In the genomic region with DNA sequence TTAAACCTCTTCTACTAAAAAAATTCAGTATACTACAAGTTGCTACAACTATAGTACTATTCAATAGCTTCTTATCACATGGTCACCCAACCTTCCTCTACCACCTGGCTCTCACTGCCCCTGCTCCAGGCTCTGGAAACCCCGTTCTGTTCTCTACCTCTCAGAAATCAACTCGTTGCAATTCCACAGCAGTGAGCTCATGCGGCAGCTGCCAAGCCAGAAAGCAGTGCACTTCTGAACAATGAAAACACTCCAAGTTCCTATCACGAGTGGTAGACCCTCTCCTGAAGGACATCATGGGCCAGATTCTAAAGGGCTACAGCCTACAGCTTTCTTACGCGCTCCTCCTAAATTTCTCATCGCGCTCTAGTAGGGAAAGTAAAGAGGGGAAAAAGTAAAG, we compare ENCODE assay signal across 22 mouse cellular contexts. TPM values are rescaled to one million over a fixed set of nuclear protein-coding genes. Genes with fewer than 3 reads are reported as not detected.
DNase-seq lines count a peak whose midpoint lies in the region; ATAC-seq and TF ChIP-seq lines count a peak whose summit lies in the region.
"Had no signal": no experiment of that assay in that cellular context is flagged by ENCODE, and none has a peak within 500 bp of the region (broad histone marks: within the 10 kb centered on the region; RNA-seq: fewer than 3 reads in every experiment).

No protein-coding gene starts in this region.

- no peak overlapping the region for H3K27ac ChIP-seq in heart, embryonic 15.5 days
- peak overlapping the region; percentile 41 for H3K27ac ChIP-seq in lung, embryonic 15.5 days
- no peak overlapping the region for H3K27ac ChIP-seq in kidney, embryonic 15.5 days
- H3K27ac ChIP-seq: embryonic facial prominence, embryonic 15.5 days; hindbrain, postnatal 0 days; limb, embryonic 15.5 days; liver, embryonic 14.5 days had no signal

- 0 out of 2 replicates have a peak, but pooled peaks have one; percentile 14 for ATAC-seq in heart, embryonic 15.5 days (replicated peaks; ENCODE audit: insufficient number of reproducible peaks, insufficient read depth, low FRiP score, low read depth)
- peak; percentile 81 for ATAC-seq in lung, embryonic 15.5 days (ENCODE audit: borderline replicate concordance, extremely low read depth, low FRiP score, low TSS enrichment)
- ATAC-seq in CD4-positive, CD25-positive, alpha-beta regulatory T cell, adult 4 months: no peak
- ATAC-seq in kidney, embryonic 15.5 days (replicated peaks; ENCODE audit: low FRiP score): no peak
- ATAC-seq: activated CD4-positive, CD25-positive, alpha-beta regulatory T cell, adult 4 months; forebrain, embryonic 14.5 days; hindbrain, postnatal 0 days; intestine, embryonic 16.5 days had no signal

- no peak for DNase-seq in heart, adult 9 months (ENCODE audit: low spot score in 2 of 2)
- peak; percentile 64 for DNase-seq in lung, adult 2 months
- DNase-seq in lung, postnatal 36 days: peak; percentile 88
- DNase-seq: adrenal gland, adult 8-10 months; cerebellum, adult 18-20 months; cerebellum, postnatal 25 days; embryo, embryonic 11 days; right cerebral cortex, adult 18-20 months; right cerebral cortex, postnatal 4 days; thymus, postnatal 36 days had no signal

- TF ChIP-seq CTCF in lung, adult 2 months (IDR thresholded peaks at IDR 0.05; ENCODE audit: insufficient read depth, low read length): no peak

- no peaks in the 10 kb centered on the region for H3K27me3 ChIP-seq in heart, embryonic 15.5 days
- H3K27me3 ChIP-seq in lung, embryonic 15.5 days: no peaks in the 10 kb centered on the region
- no peaks in the 10 kb centered on the region for H3K27me3 ChIP-seq in kidney, embryonic 15.5 days
- H3K27me3 ChIP-seq: embryonic facial prominence, embryonic 15.5 days; limb, embryonic 15.5 days had no signal

- H3K4me3 ChIP-seq in heart, embryonic 15.5 days: no peak overlapping the region
- no peak overlapping the region for H3K4me3 ChIP-seq in lung, adult 2 months (replicated peaks; ENCODE audit: extremely low read depth, low read depth, low read length)
- no peak overlapping the region for H3K4me3 ChIP-seq in lung, embryonic 15.5 days
- no peak overlapping the region for H3K4me3 ChIP-seq in kidney, embryonic 15.5 days (replicated peaks)
- H3K4me3 ChIP-seq: embryonic facial prominence, embryonic 15.5 days; limb, embryonic 15.5 days had no signal

- TF ChIP-seq POLR2A in lung, adult 2 months (IDR thresholded peaks at IDR 0.05; ENCODE audit: borderline replicate concordance, extremely low read depth, low read depth, low read length): no peak

- H3K9me3 ChIP-seq in heart, embryonic 15.5 days (replicated peaks): no peaks in the 10 kb centered on the region
- H3K9me3 ChIP-seq in lung, embryonic 15.5 days: no peaks in the 10 kb centered on the region
- H3K9me3 ChIP-seq in kidney, embryonic 15.5 days (replicated peaks): no peaks in the 10 kb centered on the region
- H3K9me3 ChIP-seq: embryonic facial prominence, embryonic 15.5 days; limb, embryonic 15.5 days had no signal

- H3K4me2 ChIP-seq in heart, embryonic 15.5 days: no peak overlapping the region
- no peak overlapping the region for H3K4me2 ChIP-seq in lung, embryonic 15.5 days
- H3K4me2 ChIP-seq in kidney, embryonic 15.5 days: no peak overlapping the region
- H3K4me2 ChIP-seq: embryonic facial prominence, embryonic 15.5 days; limb, embryonic 15.5 days; midbrain, embryonic 11.5 days had no signal

- WGBS in heart, embryonic 15.5 days: 49% methylated on average over 8 of the region's 8 CpGs
- 54% methylated on average over 8 of the region's 8 CpGs for WGBS in lung, adult 2 months
- 47% methylated on average over 8 of the region's 8 CpGs for WGBS in lung, embryonic 15.5 days
- 75% methylated on average over 8 of the region's 8 CpGs for WGBS in kidney, embryonic 15.5 days

- no peaks in the 10 kb centered on the region for H3K36me3 ChIP-seq in heart, embryonic 15.5 days
- no peaks in the 10 kb centered on the region for H3K36me3 ChIP-seq in lung, embryonic 15.5 days
- no peaks in the 10 kb centered on the region for H3K36me3 ChIP-seq in kidney, embryonic 15.5 days
- H3K36me3 ChIP-seq: embryonic facial prominence, embryonic 15.5 days; limb, embryonic 15.5 days had no signal

- 0 out of 2 replicates have a peak, but pooled peaks cover 7% of the 10 kb centered on the region for H3K4me1 ChIP-seq in heart, embryonic 15.5 days (replicated peaks)
- H3K4me1 ChIP-seq in lung, adult 2 months (ENCODE audit: control insufficient read depth, insufficient read depth, low read length): no peaks in the 10 kb centered on the region; the same call in 1 of the 2 replicates
- 0 out of 2 replicates have a peak, but pooled peaks cover 5% of the 10 kb centered on the region for H3K4me1 ChIP-seq in lung, embryonic 15.5 days
- no peaks in the 10 kb centered on the region for H3K4me1 ChIP-seq in kidney, embryonic 15.5 days
- H3K4me1 ChIP-seq: embryonic facial prominence, embryonic 15.5 days; limb, embryonic 15.5 days had no signal

- no peak overlapping the region for H3K9ac ChIP-seq in heart, embryonic 15.5 days
- H3K9ac ChIP-seq in lung, embryonic 15.5 days: no peak overlapping the region
- H3K9ac ChIP-seq in kidney, embryonic 15.5 days: no peak overlapping the region
- H3K9ac ChIP-seq: embryonic facial prominence, embryonic 15.5 days; limb, embryonic 15.5 days; liver, embryonic 14.5 days had no signal

RNA-seq across cellular contexts. Expression of a gene that starts 9.6 kb away (rescaled TPM):
- polyA plus RNA-seq in heart, embryonic 15.5 days (2015; fragmentation: Nextera tagmentation; extraction: Ambion mirVana): 10.8 and 17.4 TPM in 2 replicates
- 37.2 and 42.3 TPM in 2 replicates for polyA plus RNA-seq in lung, adult 2 months (2012; rRNA removed)
- polyA plus RNA-seq in lung, embryonic 15.5 days (2015; fragmentation: Nextera tagmentation; extraction: Ambion mirVana): 24.1 and 25.0 TPM in 2 replicates
- polyA plus RNA-seq in CD4-positive, CD25-positive, alpha-beta regulatory T cell, adult 4 months (2017; shearing (Covaris generic)): 1 to 10 TPM; 3.0 to 3.5 TPM
- 31.6 and 35.8 TPM in 2 replicates for polyA plus RNA-seq in kidney, embryonic 15.5 days (2015; fragmentation: Nextera tagmentation; extraction: Ambion mirVana)

Comparison
In these comparisons a context has a peak if more than half of its experiments do, and no peak if none do; other contexts are left out.
1. ATAC-seq: peak in heart, embryonic 15.5 days (single experiment) and lung, embryonic 15.5 days (single experiment); none in CD4-positive, CD25-positive, alpha-beta regulatory T cell, adult 4 months (single experiment) and kidney, embryonic 15.5 days (single experiment).
2. DNase-seq: peak in lung, adult 2 months (single experiment) and lung, postnatal 36 days (single experiment); none in heart, adult 9 months (0 of 2).